Mouse (Mus musculus): ENCODE results near the gene Cfap69. TPM values are rescaled to one million over a fixed set of nuclear protein-coding genes. Genes with fewer than 3 reads are reported as not detected.

Gene Cfap69
- polyA plus RNA-seq, 1 experiment: 0.11 TPM

GRCm38 (mm10) chr5:5533656-5534420, 130.2 kb downstream of the Cfap69 start:
- WGBS: 37% methylated on average over 3 of the region's 3 CpGs
- DNase-seq (ENCODE audit: low read depth, low spot score): no peak

Other genes starting within 250 kb of the Cfap69 start
- gene Cdk14, start 243.9 kb downstream of the Cfap69 start, polyA plus RNA-seq (2012; rRNA removed): 0.89 and 1.2 TPM in 2 replicates
- gene 1700015F17Rik, start 185.1 kb downstream of the Cfap69 start, polyA plus RNA-seq (2012; rRNA removed): not detected in 2 replicates
- 18.3 and 26.7 TPM in 2 replicates for gene Cldn12, start 149.3 kb downstream of the Cfap69 start, polyA plus RNA-seq (2012; rRNA removed)
- gene Gtpbp10, start 104.7 kb downstream of the Cfap69 start, polyA plus RNA-seq (2012; rRNA removed): 2.4 and 3.1 TPM in 2 replicates
- 0.19 and 0.26 TPM in 2 replicates for gene Gm8773, start 90.4 kb downstream of the Cfap69 start, polyA plus RNA-seq (2012; rRNA removed)
- gene Steap2, start 30.3 kb upstream of the Cfap69 start, polyA plus RNA-seq (2012; rRNA removed): 2.3 and 5.2 TPM in 2 replicates
- gene Steap1, start 85.1 kb upstream of the Cfap69 start, polyA plus RNA-seq (2012; rRNA removed): 3.5 and 3.7 TPM in 2 replicates

All from large intestine, adult 2 months (tissue).